Mouse (Mus musculus) macrophage (primary cell): ENCODE results near the gene Fam107b. TPM values are rescaled to one million over a fixed set of nuclear protein-coding genes. Genes with fewer than 3 reads are reported as not detected.
A peak's percentile ranks its signal among the peaks of the same experiment; 100 is the strongest.

Experiments
- H3K27ac ChIP-seq: fragments of 350-480 bp; formaldehyde crosslinking; 2 replicates; pipeline ENCODE4 v1.9.0; 2021
- H3K36me3 ChIP-seq: fragments of 350-480 bp; formaldehyde crosslinking; 2 replicates; pipeline ENCODE4 v1.9.0; 2021; ENCODE audit errors: inconsistent target
- H3K4me3 ChIP-seq: fragments of 350-480 bp; formaldehyde crosslinking; 2 replicates; pipeline ENCODE4 v1.9.0; 2021; ENCODE audit errors: inconsistent target
- H3K79me2 ChIP-seq: fragments of 350-480 bp; formaldehyde crosslinking; 2 replicates; pipeline ENCODE4 v1.9.0; 2021; ENCODE audit errors: inconsistent target
- WGBS: methylation state at CpG from one replicate; pipeline ENCODE4 v1.1.7; 2026; ENCODE audit warnings: inconsistent platforms; ENCODE audit not compliant: missing documents; 5-methylcytosine and 5-hydroxymethylcytosine counted together
- polyA plus RNA-seq: library from polyadenylated mRNA; stranded (reverse); fragments of 250-400 nt; gene quantifications from 3 replicates; pipeline ENCODE4 v1.2.4, GENCODE M21; 2018; ENCODE audit warnings: inconsistent platforms

The Fam107b gene
- polyA plus RNA-seq, 1 experiment from 2014 or later = 33.9 TPM

DNA sequence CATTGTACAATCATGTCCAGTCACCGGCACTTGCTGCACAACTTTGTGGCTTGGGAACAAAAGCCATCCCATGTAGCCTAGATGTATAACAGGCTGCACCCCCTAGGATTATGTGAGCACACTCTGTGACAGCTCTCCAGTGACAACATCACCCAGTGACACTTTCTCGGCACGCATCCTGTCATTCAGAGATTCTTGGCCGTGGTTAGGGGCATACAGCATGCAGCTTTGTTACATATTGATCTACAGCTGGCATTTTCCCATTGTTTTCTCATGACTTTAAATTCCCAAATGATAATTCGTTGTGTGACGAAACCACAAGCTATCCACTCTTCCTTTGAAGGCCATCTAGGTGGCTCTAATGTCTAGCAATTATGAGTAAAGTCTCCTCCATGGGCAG lies 58.8 kb downstream of the Fam107b start:
- no peaks in the 10 kb centered on the region for H3K36me3 ChIP-seq
- H3K79me2 ChIP-seq = no peaks in the 10 kb centered on the region
- no peak overlapping the region for H3K4me3 ChIP-seq
- WGBS = 97% methylated on average over 6 of the region's 6 CpGs
- H3K27ac ChIP-seq = no peak overlapping the region

DNA sequence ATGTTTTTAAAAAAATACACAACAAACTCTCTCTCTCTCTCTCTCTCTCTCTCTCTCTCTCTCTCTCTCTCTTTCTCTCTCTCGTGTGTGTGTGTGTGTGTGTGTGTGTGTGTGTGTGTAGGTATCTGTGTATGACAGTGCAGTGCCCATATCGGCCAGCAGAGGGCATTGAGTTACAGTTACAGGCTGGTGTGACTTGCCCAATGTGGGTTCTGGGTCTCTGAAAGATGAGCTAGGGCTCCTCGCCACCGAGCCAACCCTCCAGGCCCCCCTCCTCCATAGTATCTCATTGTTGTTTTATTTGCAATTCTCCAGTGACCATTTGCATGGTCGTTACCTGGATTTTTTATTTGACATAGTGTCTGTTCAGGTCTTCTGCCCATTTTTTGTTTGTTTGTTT lies 59.5 kb downstream of the Fam107b start:
- no peaks in the 10 kb centered on the region for H3K36me3 ChIP-seq
- no peak overlapping the region for H3K4me3 ChIP-seq
- no peak overlapping the region for H3K27ac ChIP-seq
- 88% methylated on average over 4 of the region's 5 CpGs for WGBS
- H3K79me2 ChIP-seq = no peaks in the 10 kb centered on the region

- H3K36me3 ChIP-seq = no peaks in the 10 kb centered on the region
- 18% methylated on average over 5 of the region's 5 CpGs for WGBS
- H3K79me2 ChIP-seq = no peaks in the 10 kb centered on the region
- no peak overlapping the region for H3K27ac ChIP-seq
- no peak overlapping the region for H3K4me3 ChIP-seq
Measured at GRCm38 (mm10) chr2:3630769-3631477, 60.6 kb downstream of the Fam107b start.

GRCm38 (mm10) chr2:3633137-3633536 lies 62.8 kb downstream of the Fam107b start:
- Histone ChIP-seq H3K79me2 (no peaks in the 10 kb centered on the region), H3K36me3 (no peaks in the 10 kb centered on the region), H3K4me3 (no peak overlapping the region), H3K27ac (no peak overlapping the region)
- WGBS = 79% methylated on average over 8 of the region's 9 CpGs

- 96% methylated on average over 5 of the region's 5 CpGs for WGBS
- Histone ChIP-seq H3K4me3 (no peak overlapping the region), H3K79me2 (no peaks in the 10 kb centered on the region), H3K27ac (no peak overlapping the region), H3K36me3 (no peaks in the 10 kb centered on the region)
Measured at GRCm38 (mm10) chr2:3636771-3637170, 66.5 kb downstream of the Fam107b start.

GRCm38 (mm10) chr2:3641001-3641770 lies 70.9 kb downstream of the Fam107b start:
- Histone ChIP-seq H3K27ac (no peak overlapping the region), H3K79me2 (no peaks in the 10 kb centered on the region), H3K36me3 (no peaks in the 10 kb centered on the region), H3K4me3 (no peak overlapping the region)
- 74% methylated on average over 9 of the region's 9 CpGs for WGBS

- Histone ChIP-seq H3K79me2 (no peaks in the 10 kb centered on the region), H3K4me3 (no peak overlapping the region)
Measured at GRCm38 (mm10) chr2:3642949-3643348, 72.7 kb downstream of the Fam107b start.

DNA sequence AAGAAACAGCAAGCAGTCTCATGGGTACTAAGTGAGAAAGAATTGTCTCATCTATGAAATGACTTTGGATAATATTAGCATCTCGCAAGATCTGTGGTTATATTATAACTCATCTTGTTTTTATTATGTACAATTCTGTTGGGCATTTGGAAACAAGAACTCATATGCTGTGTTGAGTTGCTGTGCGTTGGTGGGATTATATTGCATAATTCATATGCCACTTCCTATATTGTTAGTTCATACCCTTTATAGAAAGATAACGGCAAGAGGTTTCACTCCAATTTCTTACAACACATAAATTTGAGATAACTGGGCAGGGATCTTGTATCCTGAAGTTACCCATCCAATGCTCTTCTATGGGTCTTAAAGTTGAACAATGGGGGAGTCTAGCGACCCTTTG lies 75.5 kb downstream of the Fam107b start:
- Histone ChIP-seq H3K4me3 (no peak overlapping the region), H3K36me3 (no peaks in the 10 kb centered on the region), H3K79me2 (no peaks in the 10 kb centered on the region), H3K27ac (no peak overlapping the region)
- WGBS = 25% methylated on average over 4 of the region's 4 CpGs

More at GRCm38 (mm10) chr2:3642949-3643348, 72.7 kb downstream of the Fam107b start:
- no peak overlapping the region for H3K27ac ChIP-seq
- H3K36me3 ChIP-seq = no peaks in the 10 kb centered on the region

DNA sequence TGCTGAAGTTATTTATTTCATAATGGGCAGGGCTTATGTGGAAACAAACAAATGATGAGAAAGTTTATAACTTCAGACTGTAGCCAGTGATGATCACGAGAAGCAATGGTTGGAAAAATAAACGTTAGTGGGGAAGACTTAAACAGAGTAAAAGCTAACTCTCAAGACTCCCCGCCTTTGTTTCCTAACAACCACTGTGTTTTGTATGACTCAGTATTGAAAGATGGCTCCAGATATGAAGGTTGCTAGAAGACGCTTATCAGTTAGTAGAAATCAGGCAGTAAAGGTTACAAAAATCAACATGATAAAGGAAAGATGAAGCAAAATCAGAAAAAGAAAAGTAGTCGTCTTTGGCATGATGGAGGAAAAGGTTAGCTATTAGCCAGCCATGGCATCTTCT lies 78.9 kb downstream of the Fam107b start:
- no peak overlapping the region for H3K4me3 ChIP-seq
- H3K27ac ChIP-seq = no peak overlapping the region
- H3K79me2 ChIP-seq = no peaks in the 10 kb centered on the region
- 80% methylated on average over 5 of the region's 5 CpGs for WGBS
- no peaks in the 10 kb centered on the region for H3K36me3 ChIP-seq

DNA sequence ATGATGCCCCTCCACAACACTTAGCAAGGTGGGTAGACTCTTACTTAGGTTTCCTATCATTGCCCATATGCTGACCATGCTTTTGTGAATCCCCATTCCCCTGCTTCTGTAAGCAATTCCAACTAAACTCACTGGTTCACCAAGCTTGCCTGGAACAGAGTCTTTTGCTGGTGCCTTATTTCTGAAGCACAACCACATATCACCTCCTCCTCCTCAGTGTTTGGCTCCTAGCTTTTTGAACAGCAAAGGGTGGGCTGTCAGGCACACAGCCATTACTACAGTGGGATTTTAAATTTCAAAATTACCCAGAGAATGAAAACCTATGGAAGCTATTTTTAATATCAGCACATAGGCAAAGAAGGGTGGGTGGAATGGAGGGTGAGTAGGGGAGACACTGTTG lies 84.3 kb downstream of the Fam107b start:
- no peak overlapping the region for H3K4me3 ChIP-seq
- H3K36me3 ChIP-seq = no peaks in the 10 kb centered on the region
- no peaks in the 10 kb centered on the region for H3K79me2 ChIP-seq
- no peak overlapping the region for H3K27ac ChIP-seq

DNA sequence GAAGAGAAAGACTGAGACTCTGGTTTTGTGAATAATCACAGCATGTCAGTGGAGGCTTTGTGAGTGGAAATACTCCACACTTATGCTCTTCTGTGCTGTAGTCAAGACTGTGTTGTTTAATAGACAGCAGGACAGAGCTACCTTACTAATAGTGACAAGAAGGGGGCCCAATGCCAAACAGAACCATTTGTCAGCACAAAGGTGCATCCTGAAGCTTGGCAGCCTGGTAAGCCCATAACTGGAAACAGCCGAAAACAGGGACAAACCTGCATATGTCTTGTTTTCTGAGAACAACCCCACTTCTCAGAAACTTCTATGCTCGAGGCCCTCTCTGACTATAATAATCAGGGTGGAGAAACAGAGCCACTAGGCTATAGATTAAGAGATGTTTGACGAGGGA lies 85.8 kb downstream of the Fam107b start:
- 81% methylated on average over 3 of the region's 3 CpGs for WGBS

GRCm38 (mm10) chr2:3656834-3657233 lies 86.5 kb downstream of the Fam107b start:
- H3K79me2 ChIP-seq = no peaks in the 10 kb centered on the region
- H3K27ac ChIP-seq = peak overlapping the region; percentile 78
- no peaks in the 10 kb centered on the region for H3K36me3 ChIP-seq
- 9% methylated on average over 6 of the region's 6 CpGs for WGBS
- no peak overlapping the region for H3K4me3 ChIP-seq

More for the DNA sequence above, 85.8 kb downstream of the Fam107b start:
- Histone ChIP-seq H3K36me3 (no peaks in the 10 kb centered on the region), H3K27ac (no peak overlapping the region), H3K79me2 (no peaks in the 10 kb centered on the region), H3K4me3 (no peak overlapping the region)

GRCm38 (mm10) chr2:3657376-3657775 lies 87.1 kb downstream of the Fam107b start:
- no peak overlapping the region for H3K4me3 ChIP-seq
- H3K36me3 ChIP-seq = no peaks in the 10 kb centered on the region
- no peaks in the 10 kb centered on the region for H3K79me2 ChIP-seq
- 19% methylated on average over 5 of the region's 5 CpGs for WGBS
- H3K27ac ChIP-seq = peak overlapping the region; percentile 78

DNA sequence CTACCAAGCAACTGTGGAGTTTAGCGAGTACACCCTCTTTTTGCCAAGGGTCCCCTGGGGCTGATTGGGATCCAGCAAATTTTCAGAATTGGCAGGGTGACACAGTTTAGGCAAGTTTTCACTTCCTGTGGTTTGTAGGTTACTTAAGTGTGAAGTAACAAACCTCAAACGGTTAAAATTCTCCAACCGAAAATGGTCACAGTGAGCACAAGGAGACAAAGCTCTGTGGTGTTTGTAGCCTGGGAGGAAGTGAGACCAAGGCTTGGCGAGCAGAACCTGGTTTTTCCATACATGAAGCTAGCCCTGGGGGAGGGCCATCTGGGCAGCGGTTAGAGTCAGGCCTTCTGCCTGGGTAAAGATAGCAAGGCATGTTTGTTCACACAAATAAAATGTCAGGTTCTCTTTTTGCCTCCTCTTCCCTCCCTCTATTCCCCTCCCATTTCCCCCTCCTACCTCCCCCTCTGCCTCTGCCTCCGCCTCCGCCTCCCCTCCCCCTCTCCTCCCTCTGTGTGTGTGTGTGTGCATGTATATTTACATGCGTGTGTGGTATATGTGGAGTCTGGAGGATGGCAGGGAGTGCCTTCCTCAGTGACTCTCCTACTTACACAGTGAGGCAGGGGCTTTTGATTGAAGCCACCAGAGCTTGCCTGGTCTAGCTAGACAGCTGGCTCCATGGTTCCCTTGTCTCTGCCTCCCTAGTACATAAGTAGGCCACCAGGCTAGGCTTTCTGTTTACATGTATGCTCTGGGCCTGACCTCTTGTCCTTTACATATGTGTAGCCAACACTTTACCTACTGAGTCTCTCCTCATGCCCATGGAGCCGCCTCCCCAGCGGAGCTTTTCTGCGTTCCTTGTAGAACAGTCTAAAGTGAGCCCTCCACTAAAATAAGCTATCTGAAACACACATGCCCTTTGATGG lies 87.8 kb downstream of the Fam107b start:
- H3K27ac ChIP-seq = peak overlapping the region; percentile 78
- H3K79me2 ChIP-seq = no peaks in the 10 kb centered on the region
- 29% methylated on average over 8 of the region's 11 CpGs for WGBS
- H3K36me3 ChIP-seq = no peaks in the 10 kb centered on the region
- H3K4me3 ChIP-seq = no peak overlapping the region

DNA sequence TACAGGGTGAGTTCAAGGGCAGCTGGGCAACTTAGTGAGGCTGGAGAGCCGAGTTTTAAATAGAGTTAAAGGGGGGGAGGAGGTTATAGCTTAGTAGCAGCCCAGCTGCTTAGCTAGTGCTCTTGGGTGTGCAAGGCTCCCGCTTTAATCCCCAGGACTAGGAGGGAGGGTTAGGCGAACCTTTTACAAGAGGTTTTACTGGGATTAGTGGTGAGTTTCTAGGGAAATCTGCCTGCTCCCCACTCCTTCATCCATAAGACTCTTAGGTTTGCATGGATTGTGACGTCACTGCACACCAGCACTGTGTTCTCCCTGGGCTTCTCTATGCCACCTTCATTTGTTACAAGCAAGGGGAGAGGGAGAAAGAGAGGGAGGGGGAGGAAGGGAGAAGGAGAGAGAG lies 88.6 kb downstream of the Fam107b start:
- peak overlapping the region; percentile 78 for H3K27ac ChIP-seq
- WGBS = 42% methylated on average over 4 of the region's 4 CpGs

More for the DNA sequence above, 88.6 kb downstream of the Fam107b start:
- H3K4me3 ChIP-seq = no peak overlapping the region
- no peaks in the 10 kb centered on the region for H3K79me2 ChIP-seq
- no peaks in the 10 kb centered on the region for H3K36me3 ChIP-seq
